Mouse (Mus musculus) embryonic facial prominence, embryonic 14.5 days (tissue): ENCODE measurements at regions not wholly inside any gene's neighbourhood (a gene's known extent, or its start where the extent isn't known, plus 50 kb on each side); places are given as distances from the start of the nearest gene placed in this dataset.

Experiments used
- ATAC-seq: fragments of 200-750 bp; cut with Nextera tagmentation; 2 replicates; pipeline ENCODE4 v1.8.0; 2017; ENCODE audit warnings: low read depth, moderate number of reproducible peaks, moderate TSS enrichment
- DNase-seq: peaks from one replicate; pipeline ENCODE4 v3.0.0-alpha.2; 2015; ENCODE audit warnings: low spot score
- H3K27ac ChIP-seq: fragments of 300-500 bp; sonication (generic); replicated peaks from 2 replicates; pipeline ENCODE4 v1.5.1; 2014; ENCODE audit warnings: low read depth, mild to moderate bottlenecking, low read length, moderate library complexity
- H3K27me3 ChIP-seq: fragments of 300-500 bp; sonication (generic); replicated peaks from 2 replicates; pipeline ENCODE4 v1.6.1; 2014; ENCODE audit warnings: low read length; ENCODE audit not compliant: control insufficient read depth, insufficient read depth
- H3K36me3 ChIP-seq: fragments of 300-500 bp; sonication (generic); 2 replicates; pipeline ENCODE4 v1.6.1; 2014; ENCODE audit warnings: low read length, mixed read lengths; ENCODE audit not compliant: control insufficient read depth, insufficient read depth
- H3K4me1 ChIP-seq: fragments of 300-500 bp; sonication (generic); 2 replicates; pipeline ENCODE4 v1.6.1; 2014; ENCODE audit warnings: antibody characterized with exemption, low read length; ENCODE audit not compliant: control insufficient read depth, insufficient read depth
- H3K4me2 ChIP-seq: fragments of 300-500 bp; sonication (generic); 2 replicates; pipeline ENCODE4 v1.6.1; 2014; ENCODE audit warnings: low read depth, mild to moderate bottlenecking, low read length, moderate library complexity, mixed read lengths
- H3K4me3 ChIP-seq: fragments of 300-500 bp; sonication (generic); 2 replicates; pipeline ENCODE4 v1.5.1; 2014; ENCODE audit warnings: low read depth, mild to moderate bottlenecking, low read length
- H3K9ac ChIP-seq: fragments of 300-500 bp; sonication (generic); 2 replicates; pipeline ENCODE4 v1.6.1; 2014; ENCODE audit warnings: low read depth, mild to moderate bottlenecking, low read length, moderate library complexity, mixed read lengths
- H3K9me3 ChIP-seq: fragments of 300-500 bp; sonication (generic); 2 replicates; pipeline ENCODE4 v1.6.1; 2016; ENCODE audit warnings: low read length; ENCODE audit not compliant: control insufficient read depth
- WGBS: fragments of 180-500 bp; shearing (Covaris S2); extraction: QIAGEN DNeasy Blood & Tissue Kit; methylation state at CpG from one replicate; pipeline ENCODE4 v1.1.7; 2014; 5-methylcytosine and 5-hydroxymethylcytosine counted together

DNA sequence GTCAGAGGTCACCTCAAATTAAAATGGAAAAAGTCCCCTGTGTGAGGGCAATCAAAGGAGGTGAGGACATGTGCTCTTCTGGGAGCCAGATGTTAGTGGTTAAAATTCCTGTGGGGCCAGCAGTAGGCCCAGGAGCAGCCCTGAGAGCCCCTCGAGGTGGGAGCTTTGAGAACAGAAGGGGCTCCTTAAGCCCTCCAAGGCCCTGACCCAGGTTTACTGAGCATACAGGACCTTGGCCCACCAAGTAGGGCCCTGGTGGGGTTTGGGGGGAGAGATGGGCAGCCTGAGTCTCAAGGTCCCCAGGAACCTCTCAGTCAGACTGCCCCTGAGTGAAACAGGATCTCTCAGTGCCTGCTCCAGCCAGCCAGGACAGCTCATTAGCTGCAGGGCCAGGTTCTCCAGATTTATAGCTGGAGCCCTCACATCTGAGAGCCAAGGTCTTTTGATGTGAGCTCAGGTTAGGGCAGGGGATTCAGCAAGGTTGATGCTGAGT, 65.4 kb upstream of the Laptm4a start:
- ATAC-seq, result 0 out of 2 replicates have a peak, but pooled peaks have one; percentile 10
- Histone ChIP-seq H3K36me3 (no peaks in the 10 kb centered on the region), H3K27ac (no peak overlapping the region), H3K27me3 (no peaks in the 10 kb centered on the region), H3K9me3 (no peaks in the 10 kb centered on the region), H3K4me2 (no peak overlapping the region), H3K4me1 (peaks cover 17% of the 10 kb centered on the region), H3K4me3 (no peak overlapping the region), H3K9ac (no peak overlapping the region)
- no peak for DNase-seq
- WGBS, result 8% methylated on average over 1 of the region's 1 CpGs

- no peak overlapping the region for H3K27ac ChIP-seq
- no peaks in the 10 kb centered on the region for H3K36me3 ChIP-seq
- no peak overlapping the region for H3K4me2 ChIP-seq
- no peak overlapping the region for H3K4me3 ChIP-seq
- no peak overlapping the region for H3K9ac ChIP-seq
- ATAC-seq (no peak), DNase-seq (no peak)
- H3K9me3 ChIP-seq, result no peaks in the 10 kb centered on the region
- H3K4me1 ChIP-seq, result peaks cover 17% of the 10 kb centered on the region
- no peaks in the 10 kb centered on the region for H3K27me3 ChIP-seq
- WGBS, result 48% methylated on average over 8 of the region's 8 CpGs
Observed at GRCm38 (mm10) chr12:8857308-8857707, 64.2 kb upstream of the Laptm4a start.

DNA sequence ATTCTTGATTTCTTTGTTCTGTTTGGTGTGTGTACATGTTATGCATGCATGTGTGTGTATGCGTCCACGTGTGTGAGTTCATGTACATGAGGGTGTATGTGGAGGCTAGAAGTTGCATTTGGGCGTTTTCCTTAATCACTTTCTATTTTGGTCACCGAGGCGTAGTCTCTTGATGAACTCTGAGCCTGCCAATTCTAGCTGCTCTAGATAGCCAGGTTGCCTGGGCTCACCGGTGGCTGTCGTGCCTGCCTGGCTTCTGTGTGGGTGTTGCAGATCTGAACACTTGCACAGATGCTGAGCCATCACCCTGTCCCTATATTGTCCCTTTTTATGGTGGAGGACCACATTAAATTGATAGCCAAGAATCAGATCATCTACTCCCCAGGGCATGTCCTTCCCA, 62.7 kb upstream of the Laptm4a start:
- ATAC-seq (no peak), DNase-seq (no peak)
- H3K4me3 ChIP-seq, result no peak overlapping the region
- no peak overlapping the region for H3K4me2 ChIP-seq
- H3K9me3 ChIP-seq, result no peaks in the 10 kb centered on the region
- no peak overlapping the region for H3K27ac ChIP-seq
- H3K4me1 ChIP-seq, result peaks cover 17% of the 10 kb centered on the region
- no peaks in the 10 kb centered on the region for H3K27me3 ChIP-seq
- 85% methylated on average over 7 of the region's 7 CpGs for WGBS
- H3K36me3 ChIP-seq, result no peaks in the 10 kb centered on the region
- H3K9ac ChIP-seq, result no peak overlapping the region

DNA sequence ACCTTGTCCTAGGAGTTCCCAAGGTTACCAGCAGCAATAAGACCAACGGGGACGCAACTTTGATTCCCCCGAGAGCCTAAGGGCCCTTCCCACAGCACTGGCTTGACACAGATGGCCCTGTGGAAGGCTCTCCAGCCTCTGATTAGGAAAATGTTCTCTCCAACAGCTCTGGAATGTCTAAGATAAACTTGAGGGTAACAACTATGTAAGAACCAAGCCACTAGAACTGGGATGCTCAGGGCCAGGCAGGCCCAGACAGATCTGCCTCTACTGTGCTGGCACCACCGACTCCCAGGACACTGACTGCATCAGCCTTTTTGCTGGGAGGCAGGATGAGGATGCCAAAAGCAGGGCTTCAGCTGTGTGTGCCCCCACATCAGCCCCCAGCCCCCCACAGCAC, 61.9 kb upstream of the Laptm4a start:
- DNase-seq (peak; percentile 48), ATAC-seq (peak; percentile 51)
- WGBS, result 66% methylated on average over 4 of the region's 4 CpGs
- Histone ChIP-seq H3K9ac (no peak overlapping the region), H3K4me1 (peaks cover 17% of the 10 kb centered on the region), H3K27ac (peak overlapping the region; percentile 52; the same call in 1 of the 2 replicates), H3K36me3 (no peaks in the 10 kb centered on the region), H3K4me3 (no peak overlapping the region), H3K4me2 (no peak overlapping the region), H3K27me3 (no peaks in the 10 kb centered on the region), H3K9me3 (no peaks in the 10 kb centered on the region)

GRCm38 (mm10) chr12:8864830-8865229, 56.6 kb upstream of the Laptm4a start:
- ATAC-seq, result no peak
- no peaks in the 10 kb centered on the region for H3K9me3 ChIP-seq
- WGBS, result 61% methylated on average over 3 of the region's 3 CpGs
- no peak overlapping the region for H3K27ac ChIP-seq
- H3K27me3 ChIP-seq, result no peaks in the 10 kb centered on the region
- no peaks in the 10 kb centered on the region for H3K36me3 ChIP-seq
- no peak for DNase-seq
- no peak overlapping the region for H3K9ac ChIP-seq
- no peak overlapping the region for H3K4me2 ChIP-seq
- H3K4me1 ChIP-seq, result no peaks in the 10 kb centered on the region
- no peak overlapping the region for H3K4me3 ChIP-seq

DNA sequence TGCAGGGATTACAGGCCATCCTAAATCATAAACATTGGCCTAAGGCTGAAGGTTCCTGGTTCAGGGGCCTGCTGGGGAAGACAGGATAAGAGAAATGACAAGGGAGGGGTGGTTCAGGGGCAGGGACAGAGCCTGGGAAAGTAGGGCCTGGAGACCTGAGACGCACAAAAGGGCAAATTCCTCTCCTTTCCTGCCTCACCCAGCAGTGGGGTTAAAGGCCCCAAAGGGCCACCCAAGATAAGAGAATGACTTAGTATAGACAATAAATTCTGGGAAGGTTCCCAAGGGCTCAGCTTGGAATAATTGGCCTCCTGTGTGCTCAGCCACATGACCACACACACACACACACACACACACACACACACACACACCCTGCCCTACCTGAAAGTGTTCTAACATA, 56.2 kb upstream of the Laptm4a start:
- ATAC-seq (no peak), DNase-seq (no peak)
- 53% methylated on average over 1 of the region's 1 CpGs for WGBS
- no peaks in the 10 kb centered on the region for H3K9me3 ChIP-seq
- no peak overlapping the region for H3K9ac ChIP-seq
- no peak overlapping the region for H3K27ac ChIP-seq
- no peaks in the 10 kb centered on the region for H3K36me3 ChIP-seq
- H3K4me1 ChIP-seq, result no peaks in the 10 kb centered on the region
- no peaks in the 10 kb centered on the region for H3K27me3 ChIP-seq
- H3K4me3 ChIP-seq, result no peak overlapping the region
- H3K4me2 ChIP-seq, result no peak overlapping the region

DNA sequence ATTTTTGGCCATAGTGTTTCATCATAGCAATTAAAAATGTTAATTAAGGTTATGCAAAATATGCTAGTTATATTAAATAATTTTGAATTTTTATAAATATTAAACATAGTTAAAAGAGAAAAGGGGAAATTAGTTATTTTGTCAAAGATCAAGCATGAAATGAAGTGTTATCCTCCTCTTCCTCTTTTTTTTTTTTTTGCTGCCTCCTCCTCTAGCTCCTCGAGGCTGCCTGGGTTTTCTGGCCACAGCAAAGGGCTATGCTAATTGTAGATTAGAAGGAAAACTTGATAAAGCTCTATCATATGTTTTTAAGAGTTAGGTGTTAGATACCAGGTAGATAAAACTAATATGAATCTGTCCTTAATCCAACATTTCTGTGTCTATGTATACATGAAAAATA, 54.4 kb upstream of the Laptm4a start:
- Histone ChIP-seq H3K9ac (no peak overlapping the region), H3K36me3 (no peaks in the 10 kb centered on the region), H3K27ac (no peak overlapping the region), H3K4me3 (no peak overlapping the region), H3K27me3 (no peaks in the 10 kb centered on the region), H3K4me1 (no peaks in the 10 kb centered on the region), H3K4me2 (no peak overlapping the region), H3K9me3 (no peaks in the 10 kb centered on the region)
- WGBS, result 47% methylated on average over 1 of the region's 1 CpGs
- ATAC-seq (no peak), DNase-seq (no peak)

DNA sequence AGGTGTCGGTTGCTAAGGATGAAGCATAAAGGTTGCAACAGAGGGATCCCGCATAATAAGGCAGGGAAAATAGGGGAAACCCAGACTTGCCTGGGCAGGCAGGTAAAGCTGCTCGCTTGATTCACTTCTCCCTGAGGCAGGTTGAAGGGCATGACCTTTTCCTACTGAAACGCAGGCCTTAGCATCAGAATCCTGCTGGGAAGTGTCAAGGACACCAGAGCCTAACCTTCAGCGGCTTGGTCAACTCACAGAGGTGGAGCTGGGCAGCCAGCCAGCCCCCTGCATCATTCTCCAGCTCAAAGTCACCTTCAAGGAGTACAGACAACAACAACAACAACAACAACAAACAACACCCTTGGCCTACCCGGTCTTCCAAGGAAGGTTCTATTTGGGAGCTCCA, 52.8 kb upstream of the Laptm4a start:
- Histone ChIP-seq H3K27me3 (no peaks in the 10 kb centered on the region), H3K4me1 (no peaks in the 10 kb centered on the region), H3K9me3 (no peaks in the 10 kb centered on the region), H3K4me2 (no peak overlapping the region), H3K4me3 (no peak overlapping the region), H3K36me3 (no peaks in the 10 kb centered on the region), H3K27ac (no peak overlapping the region), H3K9ac (no peak overlapping the region)
- ATAC-seq (no peak), DNase-seq (no peak)
- WGBS, result 58% methylated on average over 6 of the region's 6 CpGs

- DNase-seq (no peak), ATAC-seq (no peak)
- no peak overlapping the region for H3K9ac ChIP-seq
- no peaks in the 10 kb centered on the region for H3K9me3 ChIP-seq
- no peak overlapping the region for H3K4me3 ChIP-seq
- no peaks in the 10 kb centered on the region for H3K4me1 ChIP-seq
- H3K27me3 ChIP-seq, result no peaks in the 10 kb centered on the region
- no peak overlapping the region for H3K27ac ChIP-seq
- H3K4me2 ChIP-seq, result no peak overlapping the region
- no peaks in the 10 kb centered on the region for H3K36me3 ChIP-seq
- 39% methylated on average over 1 of the region's 1 CpGs for whole genome bisulfite sequencing
Observed at GRCm38 (mm10) chr12:8869190-8869589, 52.3 kb upstream of the Laptm4a start.
